Mouse (Mus musculus) mature B cell (primary cell): ENCODE results near the gene Cracr2b.

Source experiments
- in situ Hi-C: fragments of 300-500 bp; cut with MboI; formaldehyde crosslinking; loops from 2 replicates; pipeline ENCODE4 v1.14.3; 2019

Cracr2b gene

GRCm38 (mm10) chr7:141454967-141455551 is 5.8 kb upstream of the Cracr2b start, which contains the start of gene Pnpla2:
Gene Pnpla2, plus strand, starts transcription at chr7:141455198.
- in situ Hi-C loops, result no loop called here

DNA sequence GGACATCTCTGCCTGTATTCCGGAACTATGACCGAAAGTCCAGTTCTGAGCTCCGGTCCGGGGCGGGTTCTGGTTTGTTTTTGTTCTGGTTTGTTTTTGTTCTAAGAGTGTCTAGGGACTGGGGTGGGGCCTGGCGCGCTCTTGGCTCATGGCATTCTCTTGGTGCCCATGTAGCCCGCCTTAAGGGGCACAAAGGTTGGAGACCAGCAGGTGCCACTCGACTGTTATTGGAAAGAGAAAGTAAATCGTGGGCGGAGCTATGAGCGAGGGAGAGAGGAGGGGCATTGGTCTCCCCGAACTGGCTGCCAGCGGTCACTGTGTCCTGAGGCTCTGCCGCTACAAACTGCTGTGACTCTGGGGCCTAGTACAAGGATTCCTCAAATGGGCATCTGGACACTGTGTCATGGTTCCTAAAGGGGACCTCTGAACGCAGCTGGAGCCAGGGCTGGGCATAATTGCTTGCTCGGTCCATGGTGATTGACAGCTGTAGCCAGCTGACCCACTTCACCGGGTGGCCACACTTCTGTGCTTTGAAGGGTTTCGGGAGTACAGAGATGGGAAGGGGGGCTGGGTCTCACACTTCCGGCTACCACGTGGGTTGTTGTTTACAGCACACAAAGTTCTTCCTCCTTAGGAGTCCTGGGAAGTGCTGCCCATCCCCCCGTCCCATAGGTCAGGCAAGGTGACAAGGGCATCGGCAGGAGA is 5.1 kb upstream of the Cracr2b start:
- in situ Hi-C loops, result no loop called here

GRCm38 (mm10) chr7:141456739-141457138 is 4.2 kb upstream of the Cracr2b start:
- in situ Hi-C loops, result no loop called here

DNA sequence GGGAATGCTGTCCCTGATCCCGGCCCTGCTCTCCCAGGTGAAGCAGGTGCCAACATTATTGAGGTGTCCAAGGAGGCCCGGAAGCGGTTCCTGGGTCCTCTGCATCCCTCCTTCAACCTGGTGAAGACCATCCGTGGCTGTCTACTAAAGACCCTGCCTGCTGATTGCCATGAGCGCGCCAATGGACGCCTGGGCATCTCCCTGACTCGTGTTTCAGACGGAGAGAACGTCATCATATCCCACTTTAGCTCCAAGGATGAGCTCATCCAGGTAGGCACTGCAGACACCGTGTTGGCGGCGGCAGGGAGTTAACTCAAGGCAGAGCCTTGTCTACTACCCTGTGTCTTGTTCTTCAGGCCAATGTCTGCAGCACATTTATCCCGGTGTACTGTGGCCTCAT is 3.7 kb upstream of the Cracr2b start:
- in situ Hi-C loops, result no loop called here

- in situ Hi-C loops, result no loop called here
Observed at GRCm38 (mm10) chr7:141457986-141458660, 2.8 kb upstream of the Cracr2b start.

GRCm38 (mm10) chr7:141458661-141459060 is 2.2 kb upstream of the Cracr2b start:
- in situ Hi-C loops, result no loop called here

GRCm38 (mm10) chr7:141459301-141459711 is 1.6 kb upstream of the Cracr2b start:
- in situ Hi-C loops, result no loop called here

GRCm38 (mm10) chr7:141460001-141460390 is 898 bp upstream of the Cracr2b start:
- in situ Hi-C loops, result no loop called here

- in situ Hi-C loops, result no loop called here
Observed at GRCm38 (mm10) chr7:141461521-141462332, 833 bp downstream of the Cracr2b start.

- in situ Hi-C loops, result no loop called here
Observed at GRCm38 (mm10) chr7:141462333-141462821, 1.5 kb downstream of the Cracr2b start.

DNA sequence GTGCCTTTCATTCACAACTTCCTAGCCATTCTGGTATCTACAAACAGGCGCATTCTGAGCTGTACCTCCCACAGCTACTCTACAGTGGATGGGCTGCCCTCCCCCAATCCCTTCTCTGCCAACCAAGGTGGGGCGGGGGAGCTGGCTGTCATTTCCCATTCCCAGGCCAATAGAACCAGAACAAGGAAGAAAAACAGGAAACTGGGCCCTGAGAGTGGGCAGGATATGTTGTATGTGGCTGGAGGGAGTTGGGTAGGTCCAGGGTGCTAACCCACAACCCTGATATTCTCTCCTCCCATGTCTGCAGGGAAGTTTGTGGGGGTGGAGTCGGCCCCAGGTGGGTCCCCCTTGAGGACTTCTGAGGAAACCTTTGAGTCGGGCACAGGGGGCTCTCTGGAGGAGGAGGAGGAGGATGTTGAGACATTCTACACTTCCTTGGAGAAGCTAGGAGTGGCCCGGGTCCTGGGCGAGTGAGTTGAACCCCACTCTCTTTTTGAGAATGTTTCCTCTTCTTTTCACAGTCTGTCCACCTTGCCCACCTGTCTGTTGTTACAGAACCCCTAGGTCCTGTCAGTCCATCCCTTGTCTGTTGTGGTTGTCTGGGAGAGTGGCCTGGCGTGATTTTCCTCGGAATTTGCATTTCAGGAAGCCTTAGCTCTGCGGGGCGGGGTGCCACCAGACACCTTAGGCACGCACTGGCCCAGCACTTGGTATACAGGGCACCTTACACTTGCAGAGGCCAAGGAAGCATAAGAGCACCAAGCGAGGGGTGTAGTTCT is 3.1 kb downstream of the Cracr2b start:
- in situ Hi-C loops, result no loop called here

GRCm38 (mm10) chr7:141464603-141465201 is 3.8 kb downstream of the Cracr2b start:
- in situ Hi-C loops, result no loop called here

- in situ Hi-C loops, result no loop called here
Observed at GRCm38 (mm10) chr7:141465388-141466044, 4.6 kb downstream of the Cracr2b start.

- in situ Hi-C loops, result no loop called here
Observed at GRCm38 (mm10) chr7:141466045-141466394, 5.1 kb downstream of the Cracr2b start.

DNA sequence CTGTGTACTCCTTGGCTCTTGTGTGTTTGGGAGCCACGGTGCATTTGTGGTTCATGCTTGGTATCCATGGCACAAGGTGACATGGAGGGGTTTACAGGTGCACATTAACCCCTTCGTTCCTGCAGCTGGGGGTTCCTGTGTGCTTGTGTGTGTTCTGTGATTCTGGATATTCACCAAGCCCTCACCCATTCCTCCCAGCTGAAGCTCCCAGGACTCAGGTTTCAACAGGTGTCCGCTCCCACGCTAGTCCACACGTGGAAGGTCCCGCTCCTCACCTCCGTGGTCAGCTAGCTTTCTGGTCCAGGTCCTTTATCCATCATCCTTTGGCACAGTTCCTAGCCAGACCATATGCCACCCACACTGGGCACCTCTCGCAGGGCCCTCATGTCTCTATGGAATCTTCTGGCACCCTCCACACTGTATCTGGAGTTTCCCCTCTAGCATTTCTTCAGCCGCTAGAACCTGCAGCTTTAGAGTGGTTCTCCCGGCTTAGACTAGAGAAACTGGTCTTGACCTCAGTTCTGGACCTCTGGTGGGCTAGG is 5.8 kb downstream of the Cracr2b start:
- in situ Hi-C loops, result no loop called here

DNA sequence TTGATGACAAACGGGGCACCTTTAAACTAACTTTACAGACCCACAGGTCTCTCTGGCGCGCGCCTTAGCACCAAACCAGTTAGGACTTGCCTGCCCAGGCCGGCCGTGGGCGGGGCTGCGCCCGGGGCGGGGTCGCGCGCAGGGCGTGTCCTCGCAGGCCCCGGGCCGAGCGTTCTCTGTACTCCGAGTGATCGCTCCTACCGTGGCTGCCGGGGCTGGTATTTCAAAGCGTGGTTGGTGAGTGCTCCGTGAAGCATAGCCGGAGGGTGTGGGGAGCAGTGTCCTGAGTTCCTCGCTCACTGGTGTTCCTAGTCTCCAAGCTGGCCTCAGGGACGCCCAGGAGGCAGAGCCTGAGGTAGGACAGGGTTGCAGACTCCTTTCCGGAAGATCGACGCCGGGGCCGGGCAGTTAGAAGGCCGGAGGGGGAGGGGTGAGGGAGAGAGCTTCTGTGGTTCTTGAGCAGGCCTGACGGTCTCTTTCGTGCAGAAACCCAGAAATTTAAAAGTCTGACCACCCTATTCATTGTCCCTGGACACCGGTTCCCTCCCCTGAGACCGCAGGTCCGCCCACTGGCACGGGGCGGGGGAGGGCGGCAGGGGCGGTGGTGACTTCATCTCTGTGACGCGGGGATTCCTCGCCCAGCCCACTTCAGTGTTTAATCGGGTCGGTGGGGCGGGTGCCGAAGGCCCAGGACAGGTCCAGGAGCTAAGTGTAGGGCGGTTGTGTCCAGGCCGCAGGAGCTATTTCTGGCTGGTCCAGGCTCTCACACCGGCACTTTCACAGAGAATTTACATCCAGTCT is 6.5 kb downstream of the Cracr2b start, which contains the start of gene Cd151:
Gene Cd151 (plus strand): TSS at position 163 of the 801 bp plus-strand sequence.
- in situ Hi-C loops, result no loop called here

- in situ Hi-C loops, result no loop called here
Observed at GRCm38 (mm10) chr7:141468164-141468521, 7.2 kb downstream of the Cracr2b start.

DNA sequence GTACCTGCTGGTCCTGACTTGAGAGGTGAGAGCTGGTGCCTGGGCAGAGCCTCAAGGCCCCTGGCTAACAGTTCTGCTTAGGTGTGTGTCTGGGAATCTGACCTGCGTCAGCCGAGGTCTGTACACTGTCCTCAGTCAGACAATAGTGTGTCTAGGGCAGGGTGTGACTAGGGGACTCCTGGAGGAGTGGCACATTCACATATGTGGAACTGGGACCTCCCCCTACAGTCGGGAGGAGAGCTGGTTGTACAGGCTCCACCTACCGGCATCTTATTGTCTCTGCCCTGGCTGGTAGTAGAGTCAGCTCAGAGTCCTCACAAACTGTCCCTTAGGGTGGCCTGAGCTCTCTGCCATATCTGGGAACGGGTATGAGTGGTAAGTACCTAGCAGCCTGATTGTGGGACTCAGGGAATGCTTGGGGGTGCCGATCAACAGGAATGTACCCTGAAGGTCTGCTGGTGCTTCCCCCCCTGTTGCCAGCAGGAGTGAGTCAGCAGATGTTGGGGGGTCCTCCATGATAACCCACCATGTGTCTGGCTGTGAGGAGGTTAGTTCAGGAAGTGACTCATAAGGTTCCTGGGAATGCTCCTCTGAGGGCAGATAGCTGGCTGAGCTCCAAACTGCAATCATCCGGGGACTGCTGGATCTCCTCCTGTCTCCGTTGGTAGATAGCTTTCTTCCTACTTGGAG is 7.8 kb downstream of the Cracr2b start:
- in situ Hi-C loops, result no loop called here

GRCm38 (mm10) chr7:141469352-141469751 is 8.5 kb downstream of the Cracr2b start:
- in situ Hi-C loops, result no loop called here
